Mouse (Mus musculus) embryonic fibroblast, embryonic 13.5 days (primary cell): Measurements from ENCODE around the gene Omd. TPM values are rescaled to one million over a fixed set of nuclear protein-coding genes. Genes with fewer than 3 reads are reported as not detected.
A peak's percentile ranks its signal among the peaks of the same experiment; 100 is the strongest.

Source experiments
- H3K27ac ChIP-seq: 2 replicates; pipeline ENCODE4 v1.5.1; 2012; ENCODE audit warnings: low read length, control low read depth, inconsistent platforms; ENCODE audit not compliant: insufficient read depth
- H3K4me1 ChIP-seq: 2 replicates; pipeline ENCODE4 v1.6.1; 2011; ENCODE audit warnings: low read length; ENCODE audit not compliant: control insufficient read depth, insufficient read depth
- H3K4me3 ChIP-seq: 2 replicates; pipeline ENCODE4 v1.5.1; 2011; ENCODE audit warnings: mild to moderate bottlenecking, control low read depth, low read length; ENCODE audit not compliant: insufficient read depth
- CTCF ChIP-seq: IDR thresholded peaks from 2 replicates; pipeline ENCODE4 v1.5.1; 2011; ENCODE audit warnings: mild to moderate bottlenecking, control low read depth, low read length, moderate library complexity, borderline replicate concordance; ENCODE audit not compliant: insufficient read depth
- POLR2A ChIP-seq: IDR thresholded peaks from 2 replicates; pipeline ENCODE4 v1.6.1; 2011; ENCODE audit warnings: low read depth, mild to moderate bottlenecking, control low read depth, low read length, moderate library complexity
- polyA plus RNA-seq: library from polyadenylated mRNA; stranded (reverse); fragments of >200 nt; gene quantifications from 2 replicates; pipeline ENCODE4 v1.2.4, GENCODE M21; 2011; ENCODE audit warnings: low read depth; ENCODE audit not compliant: missing spikeins, insufficient read length

Omd gene
- polyA plus RNA-seq, 1 experiment, result 8.3 TPM

DNA sequence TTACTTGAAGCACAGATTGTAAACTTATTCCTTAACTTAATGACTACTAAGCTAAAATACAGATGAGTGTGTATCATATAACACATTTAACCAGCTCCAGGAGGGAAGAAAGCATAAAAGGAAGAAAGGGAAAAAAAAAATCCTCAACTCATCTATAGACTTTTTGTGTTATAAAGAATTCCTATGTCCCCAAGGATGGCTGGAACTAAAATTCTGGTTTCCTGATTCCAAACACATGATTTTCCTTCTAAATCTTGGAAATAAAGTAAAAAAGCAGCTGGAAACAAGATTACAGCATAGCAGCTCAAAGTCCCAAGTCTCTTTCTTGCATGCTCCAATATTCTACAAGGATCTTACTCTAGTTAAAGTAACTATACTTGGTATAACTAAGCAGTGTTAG, 21.3 kb downstream of the Omd start:
- no peak overlapping the region for H3K4me3 ChIP-seq
- TF ChIP-seq POLR2A (no peak), CTCF (no peak)
- H3K27ac ChIP-seq, result no peak overlapping the region
- H3K4me1 ChIP-seq, result no peaks in the 10 kb centered on the region

DNA sequence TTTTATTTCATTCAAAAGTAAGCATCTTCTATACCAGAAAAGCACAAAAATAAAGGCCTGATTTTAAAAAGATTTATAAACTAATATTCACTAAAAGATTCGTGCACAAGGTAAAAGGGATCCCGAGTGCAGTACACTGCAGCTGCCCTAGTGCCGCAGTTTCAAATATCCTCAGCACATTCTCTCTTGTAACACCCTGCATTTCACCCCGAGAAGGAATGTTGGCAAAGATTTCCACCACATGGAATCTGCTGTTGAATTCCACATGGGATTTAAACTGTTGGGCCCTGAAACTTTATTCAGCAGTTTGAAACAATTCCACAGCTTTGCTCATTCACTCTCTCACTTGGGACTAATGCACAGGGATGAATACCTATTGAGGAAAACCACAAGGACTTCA, 25.5 kb downstream of the Omd start, which contains the start of gene Ogn:
Gene Ogn, plus strand, starts transcription at position 333 of the 400 bp plus-strand sequence.
- TF ChIP-seq CTCF, result no peak
- TF ChIP-seq POLR2A, result peak; percentile 35; the same call in 1 of the 2 replicates
- H3K4me3 ChIP-seq, result peak within 1 kb of the TSS; percentile 48
- H3K4me1 ChIP-seq, result no peaks in the 10 kb centered on the region
- peak within 1 kb of the TSS; percentile 92 for H3K27ac ChIP-seq

- peak overlapping the region; percentile 48 for H3K4me3 ChIP-seq
- peak overlapping the region; percentile 81 for H3K27ac ChIP-seq
- peak; percentile 64 for TF ChIP-seq POLR2A
- no peak for TF ChIP-seq CTCF
- no peaks in the 10 kb centered on the region for H3K4me1 ChIP-seq
These were observed 26.5 kb downstream of the Omd start for GRCm38 (mm10) chr13:49608589-49609322.

DNA sequence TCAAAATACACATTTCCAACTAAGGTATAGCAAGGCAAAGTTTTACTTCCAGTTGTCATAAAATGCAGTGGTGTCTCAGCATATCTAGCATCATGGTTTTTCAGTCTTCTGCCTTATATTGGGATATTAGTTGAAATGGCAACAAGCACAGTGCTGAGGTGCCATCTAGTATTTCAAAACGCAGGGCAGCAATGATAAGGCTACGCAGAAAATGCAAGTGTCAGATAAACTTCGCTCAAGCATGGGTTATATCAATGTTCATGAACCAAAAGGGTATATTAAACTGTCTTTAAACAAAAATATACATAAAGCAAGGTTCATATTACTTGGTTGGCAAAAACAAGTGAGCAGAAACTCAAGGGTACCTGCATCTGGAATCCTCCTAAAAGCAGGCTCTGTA, 34.8 kb downstream of the Omd start:
- H3K4me1 ChIP-seq, result no peaks in the 10 kb centered on the region
- no peak overlapping the region for H3K27ac ChIP-seq
- TF ChIP-seq POLR2A (no peak), CTCF (no peak)
- no peak overlapping the region for H3K4me3 ChIP-seq

- no peak overlapping the region for H3K4me3 ChIP-seq
- H3K27ac ChIP-seq, result no peak overlapping the region
- TF ChIP-seq CTCF (no peak), POLR2A (no peak)
- H3K4me1 ChIP-seq, result no peaks in the 10 kb centered on the region; the same call in 1 of the 2 replicates
These were observed 36.1 kb downstream of the Omd start for GRCm38 (mm10) chr13:49618365-49618764.

DNA sequence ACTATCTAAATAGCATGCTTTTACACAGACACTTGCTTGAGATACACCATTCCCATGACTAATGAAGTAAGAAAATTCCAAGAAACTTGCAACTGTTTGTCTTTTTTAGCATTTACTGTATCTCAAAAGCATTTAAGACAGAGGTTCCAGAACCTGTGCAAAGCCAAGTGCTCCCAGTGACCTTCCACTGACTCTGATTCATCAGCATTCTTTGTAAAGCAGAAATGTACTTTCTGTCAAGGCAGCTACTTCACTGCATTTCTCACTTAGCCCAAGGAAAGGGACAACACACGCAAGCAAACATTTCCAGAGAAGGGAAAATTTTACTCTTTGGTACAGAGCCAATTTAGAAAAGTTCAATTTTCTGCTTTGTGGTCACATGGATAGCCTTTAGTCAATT, 41.0 kb downstream of the Omd start:
- peak overlapping the region; percentile 37; the same call in 1 of the 2 replicates for H3K27ac ChIP-seq
- TF ChIP-seq POLR2A, result no peak
- no peak for TF ChIP-seq CTCF
- no peak overlapping the region for H3K4me3 ChIP-seq
- no peaks in the 10 kb centered on the region; the same call in 1 of the 2 replicates for H3K4me1 ChIP-seq

DNA sequence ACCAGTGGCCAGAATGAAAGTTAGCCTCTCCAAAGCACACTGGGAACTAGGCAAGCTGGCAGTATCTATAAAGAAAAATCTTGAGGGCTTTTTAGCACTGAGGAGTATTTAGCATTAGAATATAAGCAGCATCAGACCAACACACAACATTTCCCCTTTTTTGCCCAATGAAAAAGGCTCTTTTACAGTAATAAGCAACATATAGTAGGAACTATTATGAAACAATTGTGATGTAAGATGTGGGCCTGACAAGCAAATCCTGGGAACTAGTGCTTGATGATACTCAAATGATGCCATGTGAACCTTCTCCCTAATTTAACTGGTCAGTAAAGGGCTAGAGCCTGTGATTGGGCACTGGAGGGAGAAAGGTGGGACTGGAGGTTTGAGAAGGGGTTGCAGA, 45.9 kb downstream of the Omd start:
- H3K27ac ChIP-seq, result no peak overlapping the region
- H3K4me1 ChIP-seq, result peaks cover 3% of the 10 kb centered on the region; the same call in 1 of the 2 replicates
- TF ChIP-seq POLR2A, result no peak
- H3K4me3 ChIP-seq, result no peak overlapping the region

- Histone ChIP-seq H3K27ac (no peak overlapping the region), H3K4me1 (peaks cover 3% of the 10 kb centered on the region; the same call in 1 of the 2 replicates), H3K4me3 (no peak overlapping the region)
- TF ChIP-seq CTCF, result no peak
- TF ChIP-seq POLR2A, result no peak
These were observed 46.8 kb downstream of the Omd start for GRCm38 (mm10) chr13:49629076-49629475.

DNA sequence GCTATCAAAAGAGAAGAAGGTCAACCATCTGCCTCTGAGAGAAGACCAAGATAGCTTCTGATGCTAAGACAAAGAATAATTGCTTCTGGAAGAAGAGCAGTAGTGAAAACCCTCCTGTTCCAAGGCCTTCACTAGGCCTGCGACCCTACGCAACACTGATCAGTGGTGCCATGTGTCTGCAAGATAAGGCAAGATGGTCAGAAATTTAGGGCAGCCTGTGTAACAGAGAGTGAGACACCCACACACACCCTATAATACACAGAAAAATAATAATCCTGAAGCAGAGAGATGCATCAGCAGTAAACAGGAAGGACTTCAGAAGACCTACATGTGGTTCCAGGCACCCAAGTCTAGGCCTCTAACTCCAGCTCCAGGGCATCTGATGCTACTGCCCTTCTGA, 57.7 kb downstream of the Omd start:
- TF ChIP-seq POLR2A (no peak), CTCF (no peak)
- no peak overlapping the region for H3K4me3 ChIP-seq
- peaks cover 8% of the 10 kb centered on the region for H3K4me1 ChIP-seq
- H3K27ac ChIP-seq, result no peak overlapping the region

Other genes starting within 250 kb of the Omd start
- gene Bicd2, start 240.9 kb upstream of the Omd start, polyA plus RNA-seq, result 43.1 and 54.4 TPM in 2 replicates
- 10.4 and 10.8 TPM in 2 replicates for gene Ippk, start 161.2 kb upstream of the Omd start, polyA plus RNA-seq
- 2.9 and 4.2 TPM in 2 replicates for gene Tes3-ps, start 89.1 kb upstream of the Omd start, polyA plus RNA-seq
- gene Ecm2, start 77.7 kb upstream of the Omd start, polyA plus RNA-seq, result 0.55 and 1.7 TPM in 2 replicates
- gene Aspn, start 38.0 kb upstream of the Omd start, polyA plus RNA-seq, result 134 and 402 TPM in 2 replicates
- 97.4 and 284 TPM in 2 replicates for gene Ogn, start 25.6 kb downstream of the Omd start, polyA plus RNA-seq
- 6.5 and 9.0 TPM in 2 replicates for gene Cenpp, start 70.3 kb downstream of the Omd start, polyA plus RNA-seq
- 18.6 and 20.5 TPM in 2 replicates for gene Nol8, start 70.6 kb downstream of the Omd start, polyA plus RNA-seq
- gene Iars, start 99.6 kb downstream of the Omd start, polyA plus RNA-seq, result 156 and 158 TPM in 2 replicates
- not detected in 2 replicates for gene Gm30302, start 216.5 kb downstream of the Omd start, polyA plus RNA-seq